Mouse (Mus musculus) embryonic fibroblast, embryonic 13.5 days (primary cell): ENCODE data around the gene Rpl13a.
A peak's percentile ranks its signal among the peaks of the same experiment; 100 is the strongest.

Source experiments
- CTCF ChIP-seq: IDR thresholded peaks from 2 replicates; pipeline ENCODE4 v1.5.1; 2011; ENCODE audit warnings: mild to moderate bottlenecking, control low read depth, low read length, moderate library complexity, borderline replicate concordance; ENCODE audit not compliant: insufficient read depth
- POLR2A ChIP-seq: IDR thresholded peaks from 2 replicates; pipeline ENCODE4 v1.6.1; 2011; ENCODE audit warnings: low read depth, mild to moderate bottlenecking, control low read depth, low read length, moderate library complexity

DNA sequence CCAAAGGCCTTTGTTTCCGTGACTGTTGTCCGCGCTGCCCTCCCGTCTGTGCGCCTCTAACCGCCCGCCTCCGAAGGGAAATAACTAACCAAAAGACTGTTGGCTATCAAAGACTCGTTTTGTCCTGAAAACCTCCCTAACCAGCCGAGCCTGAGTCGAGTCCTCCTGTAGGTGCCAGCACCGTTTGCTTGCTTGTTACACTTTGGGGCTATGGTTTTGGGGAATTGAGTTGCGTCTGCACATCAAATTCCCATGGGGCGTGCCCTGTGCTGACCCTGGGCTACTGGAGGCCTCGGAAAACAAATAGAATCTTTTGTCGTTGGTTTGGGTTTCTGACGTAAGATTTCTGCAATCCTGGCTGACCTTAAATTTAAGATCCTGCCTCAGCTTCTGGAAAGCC, 757 bp upstream of the Rpl13a start:
- TF ChIP-seq POLR2A (peak; percentile 45), CTCF (no peak)
